Mouse (Mus musculus): ENCODE results near the gene Ptprcap. TPM values are rescaled to one million over a fixed set of nuclear protein-coding genes. Genes with fewer than 3 reads are reported as not detected.

Gene Ptprcap
- polyA plus RNA-seq, 1 experiment from 2014 or later = 0.68 TPM

Other genes starting within 250 kb of the Ptprcap start
- gene Tcirg1, start 246.5 kb upstream of the Ptprcap start, polyA plus RNA-seq (2014; fragmentation: Nextera tagmentation; extraction: Ambion mirVana) = 11.6 and 13.3 TPM in 2 replicates
- 310 and 332 TPM in 2 replicates for gene Ndufs8, start 240.8 kb upstream of the Ptprcap start, polyA plus RNA-seq (2014; fragmentation: Nextera tagmentation; extraction: Ambion mirVana)
- 2.4 and 3.3 TPM in 2 replicates for gene Aldh3b1, start 223.8 kb upstream of the Ptprcap start, polyA plus RNA-seq (2014; fragmentation: Nextera tagmentation; extraction: Ambion mirVana)
- gene Unc93b1, start 218.4 kb upstream of the Ptprcap start, polyA plus RNA-seq (2014; fragmentation: Nextera tagmentation; extraction: Ambion mirVana) = 9.7 and 10.4 TPM in 2 replicates
- not detected in 2 replicates for gene Aldh3b3, start 195.0 kb upstream of the Ptprcap start, polyA plus RNA-seq (2014; fragmentation: Nextera tagmentation; extraction: Ambion mirVana)
- gene Aldh3b2, start 181.3 kb upstream of the Ptprcap start, polyA plus RNA-seq (2014; fragmentation: Nextera tagmentation; extraction: Ambion mirVana) = 0.13 and 0.32 TPM in 2 replicates
- gene Acy3, start 167.0 kb upstream of the Ptprcap start, polyA plus RNA-seq (2014; fragmentation: Nextera tagmentation; extraction: Ambion mirVana) = 2.1 and 3.6 TPM in 2 replicates
- gene Tbx10, start 160.9 kb upstream of the Ptprcap start, polyA plus RNA-seq (2014; fragmentation: Nextera tagmentation; extraction: Ambion mirVana) = 0.46 TPM in 2 replicates
- gene Nudt8, start 153.0 kb upstream of the Ptprcap start, polyA plus RNA-seq (2014; fragmentation: Nextera tagmentation; extraction: Ambion mirVana) = 23.5 TPM in 2 replicates
- gene Gm49405, start 153.0 kb upstream of the Ptprcap start, polyA plus RNA-seq (2014; fragmentation: Nextera tagmentation; extraction: Ambion mirVana) = 2.7 and 3.4 TPM in 2 replicates
- 4.1 and 5.0 TPM in 2 replicates for gene Doc2g, start 150.3 kb upstream of the Ptprcap start, polyA plus RNA-seq (2014; fragmentation: Nextera tagmentation; extraction: Ambion mirVana)
- 242 and 259 TPM in 2 replicates for gene Ndufv1, start 140.8 kb upstream of the Ptprcap start, polyA plus RNA-seq (2014; fragmentation: Nextera tagmentation; extraction: Ambion mirVana)
- 477 and 497 TPM in 2 replicates for gene Gstp1, start 115.6 kb upstream of the Ptprcap start, polyA plus RNA-seq (2014; fragmentation: Nextera tagmentation; extraction: Ambion mirVana)
- 1.7 TPM in 1 of 2 replicates, not detected in the other for gene Gstp2, start 107.6 kb upstream of the Ptprcap start, polyA plus RNA-seq (2014; fragmentation: Nextera tagmentation; extraction: Ambion mirVana)
- not detected in 2 replicates for gene Gstp3, start 94.0 kb upstream of the Ptprcap start, polyA plus RNA-seq (2014; fragmentation: Nextera tagmentation; extraction: Ambion mirVana)
- gene Cabp2, start 72.0 kb upstream of the Ptprcap start, polyA plus RNA-seq (2014; fragmentation: Nextera tagmentation; extraction: Ambion mirVana) = not detected in 2 replicates
- 79.2 and 82.1 TPM in 2 replicates for gene Cdk2ap2, start 56.4 kb upstream of the Ptprcap start, polyA plus RNA-seq (2014; fragmentation: Nextera tagmentation; extraction: Ambion mirVana)
- gene Pitpnm1, start 53.6 kb upstream of the Ptprcap start, polyA plus RNA-seq (2014; fragmentation: Nextera tagmentation; extraction: Ambion mirVana) = 70.0 and 74.7 TPM in 2 replicates
- 93.8 and 99.7 TPM in 2 replicates for gene Aip, start 27.7 kb upstream of the Ptprcap start, polyA plus RNA-seq (2014; fragmentation: Nextera tagmentation; extraction: Ambion mirVana)
- not detected in 2 replicates for gene Gpr152, start 13.8 kb upstream of the Ptprcap start, polyA plus RNA-seq (2014; fragmentation: Nextera tagmentation; extraction: Ambion mirVana)
- gene Cabp4, start 9.6 kb upstream of the Ptprcap start, polyA plus RNA-seq (2014; fragmentation: Nextera tagmentation; extraction: Ambion mirVana) = 0.11 and 0.26 TPM in 2 replicates
- gene Coro1b, start 5.0 kb upstream of the Ptprcap start, polyA plus RNA-seq (2014; fragmentation: Nextera tagmentation; extraction: Ambion mirVana) = 102 TPM in 2 replicates
- gene Rps6kb2, start 9.8 kb downstream of the Ptprcap start, polyA plus RNA-seq (2014; fragmentation: Nextera tagmentation; extraction: Ambion mirVana) = 35.8 and 39.7 TPM in 2 replicates
- gene Carns1, start 21.9 kb downstream of the Ptprcap start, polyA plus RNA-seq (2014; fragmentation: Nextera tagmentation; extraction: Ambion mirVana) = 5.3 and 6.0 TPM in 2 replicates
- gene Tbc1d10c, start 37.7 kb downstream of the Ptprcap start, polyA plus RNA-seq (2014; fragmentation: Nextera tagmentation; extraction: Ambion mirVana) = 0.43 and 0.68 TPM in 2 replicates
- gene Ppp1ca, start 38.5 kb downstream of the Ptprcap start, polyA plus RNA-seq (2014; fragmentation: Nextera tagmentation; extraction: Ambion mirVana) = 581 and 604 TPM in 2 replicates
- 19.4 and 22.5 TPM in 2 replicates for gene Rad9a, start 48.1 kb downstream of the Ptprcap start, polyA plus RNA-seq (2014; fragmentation: Nextera tagmentation; extraction: Ambion mirVana)
- gene Clcf1, start 60.6 kb downstream of the Ptprcap start, polyA plus RNA-seq (2014; fragmentation: Nextera tagmentation; extraction: Ambion mirVana) = 0.51 and 0.53 TPM in 2 replicates
- not detected in 2 replicates for gene AC109138.7, start 60.8 kb downstream of the Ptprcap start, polyA plus RNA-seq (2014; fragmentation: Nextera tagmentation; extraction: Ambion mirVana)
- gene Pold4, start 78.3 kb downstream of the Ptprcap start, polyA plus RNA-seq (2014; fragmentation: Nextera tagmentation; extraction: Ambion mirVana) = 18.8 and 20.4 TPM in 2 replicates
- gene Ssh3, start 115.6 kb downstream of the Ptprcap start, polyA plus RNA-seq (2014; fragmentation: Nextera tagmentation; extraction: Ambion mirVana) = 12.9 and 13.4 TPM in 2 replicates
- gene Ankrd13d, start 129.5 kb downstream of the Ptprcap start, polyA plus RNA-seq (2014; fragmentation: Nextera tagmentation; extraction: Ambion mirVana) = 50.7 and 56.6 TPM in 2 replicates
- 29.2 and 30.4 TPM in 2 replicates for gene Grk2, start 152.6 kb downstream of the Ptprcap start, polyA plus RNA-seq (2014; fragmentation: Nextera tagmentation; extraction: Ambion mirVana)
- 37.3 and 40.7 TPM in 2 replicates for gene Kdm2a, start 244.7 kb downstream of the Ptprcap start, polyA plus RNA-seq (2014; fragmentation: Nextera tagmentation; extraction: Ambion mirVana)

Measured in hindbrain, embryonic 14.5 days (tissue).